In the genomic region with DNA sequence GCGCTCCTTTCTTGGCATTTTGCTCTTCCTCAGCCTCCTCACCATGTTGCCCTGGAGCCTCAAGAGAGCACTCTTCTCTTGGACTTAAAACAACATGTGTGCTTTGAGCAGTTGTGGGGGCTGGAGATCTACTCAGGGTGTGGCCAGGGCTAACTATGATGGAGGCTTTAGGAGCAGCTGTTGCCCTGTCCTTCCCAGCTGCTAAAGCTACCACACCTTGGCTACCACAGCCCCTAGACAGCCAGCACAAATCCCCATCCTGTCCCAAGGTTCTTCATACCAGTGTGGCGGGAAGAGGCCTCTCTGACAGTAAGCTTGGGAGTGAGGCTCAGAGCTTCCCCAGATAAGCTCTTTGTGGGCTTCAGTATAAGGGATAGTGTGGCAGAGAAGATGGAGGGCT, we compare ENCODE assay signal across 14 mouse cellular contexts. TPM values are rescaled to one million over a fixed set of nuclear protein-coding genes. Genes with fewer than 3 reads are reported as not detected.
DNase-seq lines count a peak whose midpoint lies in the region; ATAC-seq and TF ChIP-seq lines count a peak whose summit lies in the region.
"Had no signal": no experiment of that assay in that cellular context is flagged by ENCODE, and none has a peak within 500 bp of the region (broad histone marks: within the 10 kb centered on the region; RNA-seq: fewer than 3 reads in every experiment).

No protein-coding gene starts in this region.

- H3K4me1 ChIP-seq in kidney, embryonic 15.5 days = peaks cover 17% of the 10 kb centered on the region
- peaks cover 7% of the 10 kb centered on the region for H3K4me1 ChIP-seq in cortical plate, adult 2 months (ENCODE audit: control insufficient read depth, insufficient read depth, low read length)
- peaks cover 21% of the 10 kb centered on the region for H3K4me1 ChIP-seq in forebrain, embryonic 16.5 days (replicated peaks; ENCODE audit: control insufficient read depth, insufficient read depth, low read length)
- H3K4me1 ChIP-seq in midbrain, embryonic 16.5 days (ENCODE audit: control insufficient read depth, insufficient read depth, low read length) = peaks cover 22% of the 10 kb centered on the region
- H3K4me1 ChIP-seq: embryonic facial prominence, embryonic 13.5 days; limb, embryonic 12.5 days; liver, embryonic 12.5 days had no signal

- TF ChIP-seq POLR2A in cortical plate, adult 2 months (IDR thresholded peaks at IDR 0.05; ENCODE audit: extremely low read depth, insufficient read depth, low read length) = no peak

- peak overlapping the region; percentile 37; the same call in 1 of the 2 replicates for H3K27ac ChIP-seq in kidney, embryonic 15.5 days
- H3K27ac ChIP-seq in cortical plate, adult 2 months (ENCODE audit: insufficient read depth, low read length) = peak overlapping the region; percentile 70
- H3K27ac ChIP-seq in forebrain, embryonic 16.5 days (ENCODE audit: low read length) = peak overlapping the region; percentile 81
- peak overlapping the region; percentile 84 for H3K27ac ChIP-seq in midbrain, embryonic 16.5 days (ENCODE audit: low read length)
- H3K27ac ChIP-seq: embryonic facial prominence, embryonic 13.5 days; heart, embryonic 10.5 days; kidney, postnatal 0 days; limb, embryonic 12.5 days; liver, embryonic 12.5 days had no signal

- peaks cover 8% of the 10 kb centered on the region; the same call in 1 of the 2 replicates for H3K27me3 ChIP-seq in kidney, embryonic 15.5 days
- peaks cover 5% of the 10 kb centered on the region; the same call in 1 of the 2 replicates for H3K27me3 ChIP-seq in forebrain, embryonic 16.5 days (replicated peaks; ENCODE audit: control insufficient read depth, insufficient read depth, low read length)
- H3K27me3 ChIP-seq in midbrain, embryonic 16.5 days (ENCODE audit: control insufficient read depth, insufficient read depth, low read depth, low read length) = no peaks in the 10 kb centered on the region
- H3K27me3 ChIP-seq: embryonic facial prominence, embryonic 13.5 days had no signal

- H3K36me3 ChIP-seq in kidney, embryonic 15.5 days = no peaks in the 10 kb centered on the region
- H3K36me3 ChIP-seq in forebrain, embryonic 16.5 days (ENCODE audit: control insufficient read depth, insufficient read depth) = no peaks in the 10 kb centered on the region
- peaks cover 8% of the 10 kb centered on the region; the same call in 1 of the 2 replicates for H3K36me3 ChIP-seq in midbrain, embryonic 16.5 days (ENCODE audit: control insufficient read depth, insufficient read depth, low read length)
- H3K36me3 ChIP-seq: embryonic facial prominence, embryonic 13.5 days; heart, embryonic 10.5 days; limb, embryonic 12.5 days; liver, embryonic 12.5 days had no signal

- no peak for DNase-seq in kidney, postnatal 14 days
- DNase-seq in gastrocnemius, postnatal 36 days = no peak
- no peak for DNase-seq in spleen, adult 12 weeks (ENCODE audit: low spot score)
- DNase-seq in kidney, postnatal 10 days = no peak
- DNase-seq: kidney, adult 11 months had no signal

- H3K9ac ChIP-seq in kidney, embryonic 15.5 days = no peak overlapping the region
- no peak overlapping the region for H3K9ac ChIP-seq in forebrain, embryonic 16.5 days (replicated peaks; ENCODE audit: low read depth, low read length)
- peak overlapping the region; percentile 18; the same call in 1 of the 2 replicates for H3K9ac ChIP-seq in midbrain, embryonic 16.5 days (ENCODE audit: low read depth, low read length)
- H3K9ac ChIP-seq: embryonic facial prominence, embryonic 13.5 days; limb, embryonic 12.5 days; liver, embryonic 12.5 days had no signal

- TF ChIP-seq CTCF in cortical plate, adult 2 months (IDR thresholded peaks at IDR 0.05; ENCODE audit: extremely low read depth, insufficient read depth, low read length) = no peak

- no peak overlapping the region for H3K4me3 ChIP-seq in kidney, embryonic 15.5 days (replicated peaks)
- no peak overlapping the region for H3K4me3 ChIP-seq in cortical plate, adult 2 months (ENCODE audit: insufficient read depth, low read length)
- H3K4me3 ChIP-seq in forebrain, embryonic 16.5 days (replicated peaks; ENCODE audit: low read length) = no peak overlapping the region
- H3K4me3 ChIP-seq in midbrain, embryonic 16.5 days (ENCODE audit: low read depth, low read length) = no peak overlapping the region
- H3K4me3 ChIP-seq: embryonic facial prominence, embryonic 13.5 days; heart, embryonic 10.5 days; limb, embryonic 12.5 days; liver, embryonic 12.5 days had no signal

- 75% methylated on average over 2 of the region's 2 CpGs for WGBS in kidney, embryonic 15.5 days
- 59% methylated on average over 2 of the region's 2 CpGs for WGBS in forebrain, embryonic 16.5 days
- WGBS in midbrain, embryonic 16.5 days = 74% methylated on average over 2 of the region's 2 CpGs

- no peak overlapping the region for H3K4me2 ChIP-seq in kidney, embryonic 15.5 days
- no peak overlapping the region for H3K4me2 ChIP-seq in forebrain, embryonic 16.5 days (ENCODE audit: low read length)
- no peak overlapping the region for H3K4me2 ChIP-seq in midbrain, embryonic 16.5 days (ENCODE audit: low read length)
- H3K4me2 ChIP-seq: embryonic facial prominence, embryonic 13.5 days; limb, embryonic 12.5 days; liver, embryonic 12.5 days had no signal

- intact Hi-C loops in gastrocnemius, postnatal 36 days (cut with DNase I) = no loop called here

- no peak for ATAC-seq in kidney, embryonic 15.5 days (replicated peaks; ENCODE audit: low FRiP score)
- peak; percentile 5 for ATAC-seq in forebrain, embryonic 16.5 days
- no peak for ATAC-seq in midbrain, embryonic 16.5 days
- ATAC-seq: liver, embryonic 12.5 days had no signal

- no peaks in the 10 kb centered on the region for H3K9me3 ChIP-seq in kidney, embryonic 15.5 days (replicated peaks)
- H3K9me3 ChIP-seq in forebrain, embryonic 16.5 days (ENCODE audit: control insufficient read depth, low read length) = no peaks in the 10 kb centered on the region; the same call in 1 of the 2 replicates
- H3K9me3 ChIP-seq in midbrain, embryonic 16.5 days (replicated peaks; ENCODE audit: control insufficient read depth, low read length, poor library complexity, severe bottlenecking) = no peaks in the 10 kb centered on the region
- H3K9me3 ChIP-seq: embryonic facial prominence, embryonic 13.5 days; heart, embryonic 10.5 days; limb, embryonic 12.5 days had no signal

RNA-seq across cellular contexts. Expression of gene Wfs1, which starts 43.3 kb away (rescaled TPM):
- polyA plus RNA-seq in kidney, embryonic 15.5 days (2015; fragmentation: Nextera tagmentation; extraction: Ambion mirVana) = 18.3 and 19.5 TPM in 2 replicates
- polyA plus RNA-seq in cortical plate, adult 2 months (2012; rRNA removed) = 39.5 and 46.2 TPM in 2 replicates
- polyA plus RNA-seq in forebrain, embryonic 16.5 days (2015; fragmentation: Nextera tagmentation; extraction: Ambion mirVana) = 8.5 and 10.7 TPM in 2 replicates
- 10.3 and 11.1 TPM in 2 replicates for polyA plus RNA-seq in midbrain, embryonic 16.5 days (2015; fragmentation: Nextera tagmentation; extraction: Ambion mirVana)
- total RNA-seq in gastrocnemius, postnatal 36 days (2021) = 10 to 100 TPM; 56.1 to 56.5 TPM
